Mouse (Mus musculus) lung, adult 18-20 months (tissue): Measurements from ENCODE around the gene 1700001K19Rik.
A peak's percentile ranks its signal among the peaks of the same experiment; 100 is the strongest.
"Not testable (repeated sequence)": the region's sequence is repeated elsewhere in the genome, so short reads cannot be mapped to it uniquely, and the experiment has no call there.

ENCODE experiments used
- DNase-seq, 2 experiments: peaks; one replicate each; pipeline ENCODE4 v3.0.0; 2022; ENCODE audit warnings: mixed read lengths in 2 of 2

Gene 1700001K19Rik

DNA sequence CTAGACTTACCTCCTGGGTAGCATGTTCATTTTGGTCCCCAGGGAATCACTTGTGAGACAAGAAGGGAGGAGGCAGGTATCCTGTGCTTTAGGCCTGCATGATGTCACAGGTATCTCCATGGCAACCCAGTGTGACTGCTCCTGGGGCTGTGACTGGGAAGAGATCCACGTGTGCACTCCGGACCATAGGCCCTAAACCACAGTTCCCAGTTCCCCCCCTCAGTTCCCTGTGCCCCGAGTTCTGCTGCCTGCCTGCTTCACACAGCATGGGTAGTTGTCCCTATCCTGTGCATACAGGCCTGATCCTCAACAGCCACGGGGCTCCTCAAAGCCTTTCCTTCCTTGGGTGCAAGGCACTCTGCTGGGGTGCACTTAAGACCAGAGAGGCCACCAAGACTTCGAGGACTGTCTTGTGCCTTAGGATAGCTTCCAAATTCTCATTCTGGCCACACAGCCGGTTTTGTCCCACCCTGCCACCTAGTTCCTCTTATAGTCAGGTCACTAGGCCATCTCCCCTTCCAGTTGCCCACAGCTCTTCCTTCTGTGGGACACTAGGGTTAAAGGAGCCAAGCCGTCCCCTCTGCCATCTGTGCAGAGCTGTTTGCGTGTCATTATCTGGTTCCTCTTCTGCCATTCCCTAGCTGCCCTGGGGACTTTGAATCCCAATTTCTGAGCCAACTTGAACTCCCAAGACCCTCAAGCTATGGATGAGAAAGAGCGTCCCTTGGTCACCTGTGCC is at the start of gene 1700001K19Rik:
Gene 1700001K19Rik, minus strand, starts transcription at position 59 of the 739 bp plus-strand sequence.
- no peak for DNase-seq

DNA sequence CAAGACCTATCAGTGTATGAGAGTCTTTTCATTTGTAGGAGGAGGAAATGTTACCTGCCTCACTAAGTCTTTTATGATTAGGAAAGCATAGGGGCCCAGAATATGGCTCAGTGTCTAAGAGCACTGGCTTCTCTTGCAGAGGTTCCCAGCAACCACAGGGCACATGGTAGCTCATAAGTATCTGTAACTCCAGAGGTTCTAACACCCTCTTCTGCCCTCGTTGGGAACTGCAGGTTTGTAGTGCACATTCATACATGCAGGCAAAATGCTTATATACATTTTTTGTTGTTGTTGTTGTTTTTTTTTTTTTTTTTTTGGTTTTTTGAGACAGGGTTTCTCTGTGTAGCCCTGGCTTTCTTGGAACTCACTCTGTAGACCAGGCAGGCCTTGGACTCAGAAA is 44.0 kb upstream of the 1700001K19Rik start:
- no peak for DNase-seq

DNA sequence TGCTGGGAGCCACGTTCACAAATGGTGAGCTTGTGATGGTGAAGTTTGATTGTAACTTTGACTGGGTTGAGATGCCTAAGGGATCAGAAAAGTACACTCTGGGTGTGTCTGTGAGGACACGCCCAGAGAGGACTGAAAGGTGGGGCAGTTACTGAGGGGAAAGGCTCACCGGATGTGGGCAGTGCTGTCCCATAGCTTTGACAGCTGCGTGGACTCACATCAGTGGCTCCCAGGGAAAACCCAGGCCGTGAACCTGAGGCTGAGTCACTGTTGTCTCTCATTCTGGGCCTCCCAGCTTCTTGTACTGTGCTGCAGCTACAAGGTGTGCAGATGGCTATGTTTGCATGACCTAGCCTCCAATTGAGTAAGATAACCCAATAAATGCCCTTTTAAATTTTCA is 43.1 kb upstream of the 1700001K19Rik start:
- DNase-seq: no peak

DNA sequence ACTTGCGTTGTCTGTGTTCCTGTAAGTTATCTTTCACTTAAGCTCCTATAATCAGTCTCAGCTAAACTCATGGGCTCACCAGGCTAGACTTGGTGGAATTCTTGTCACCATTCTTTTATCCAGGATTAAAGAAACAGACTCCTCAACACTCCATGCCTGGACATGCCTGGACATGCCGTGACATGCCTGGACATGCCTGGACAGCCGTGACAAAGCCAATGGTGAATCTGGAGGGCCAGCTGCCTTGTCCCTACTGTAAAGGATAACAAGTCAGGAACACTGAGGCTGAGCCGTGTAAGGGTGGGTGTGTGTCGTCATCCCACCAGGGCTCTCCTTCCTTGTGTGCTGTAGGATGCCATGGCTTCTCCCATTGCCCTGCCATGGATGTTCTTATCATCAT is 42.6 kb upstream of the 1700001K19Rik start:
- no peak for DNase-seq

DNA sequence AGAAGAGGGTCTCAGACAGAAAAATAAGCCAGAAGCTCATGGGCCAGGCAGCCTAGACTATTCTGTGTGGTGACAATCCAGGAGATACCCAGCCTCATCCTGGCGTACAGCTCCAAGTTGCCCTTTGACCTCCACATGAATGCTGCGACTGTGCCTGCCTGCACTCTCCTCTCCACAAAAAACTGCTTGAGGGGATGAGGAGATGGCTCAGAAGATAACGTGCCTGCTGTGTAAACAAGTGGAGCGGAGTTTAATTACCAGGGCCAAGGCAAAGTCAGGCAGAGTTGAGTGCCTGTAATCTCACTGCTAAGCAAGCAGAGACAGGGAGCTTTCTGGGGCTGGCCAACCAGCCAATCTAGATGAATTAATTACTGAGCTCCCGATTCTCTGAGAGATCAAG is 33.6 kb upstream of the 1700001K19Rik start:
- DNase-seq: no peak

DNA sequence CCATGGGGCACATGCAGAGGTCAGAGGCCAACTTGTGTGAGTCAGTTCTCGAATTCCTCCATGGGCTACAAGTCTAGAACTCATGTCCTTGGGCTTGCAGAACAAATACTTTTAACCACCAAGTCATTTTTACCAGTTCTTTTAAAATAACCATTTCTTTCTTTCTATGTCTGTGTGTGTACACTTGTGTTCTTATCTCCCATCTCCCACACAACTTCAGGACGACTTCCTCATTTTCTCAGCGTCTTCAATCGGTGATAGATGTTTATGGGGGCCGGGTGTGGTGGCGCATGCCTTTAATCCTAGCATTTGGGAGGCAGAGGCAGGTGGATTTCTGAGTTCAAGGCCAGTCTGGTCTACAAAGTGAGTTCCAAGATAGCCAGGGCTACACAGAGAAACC is 31.8 kb upstream of the 1700001K19Rik start:
- no peak for DNase-seq

DNA sequence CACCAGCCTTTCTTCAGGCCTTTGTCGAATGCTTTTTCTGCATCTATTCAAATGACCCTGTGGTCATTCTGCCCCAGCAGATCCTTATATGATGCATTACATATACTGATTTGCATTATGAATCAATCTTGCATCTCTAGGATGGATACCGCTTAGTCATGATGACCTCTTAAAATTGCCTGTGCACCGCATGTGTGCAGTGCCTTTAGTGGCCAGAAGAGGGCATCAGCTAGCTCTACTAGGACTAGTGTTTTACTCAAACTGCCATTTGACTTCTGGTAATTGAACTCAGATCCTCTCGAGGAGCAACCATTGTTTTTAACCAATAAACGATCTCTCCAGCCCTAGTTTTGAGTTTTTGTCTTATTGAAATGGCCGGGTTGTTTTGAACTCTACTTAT is 31.4 kb upstream of the 1700001K19Rik start:
- DNase-seq: no peak

DNA sequence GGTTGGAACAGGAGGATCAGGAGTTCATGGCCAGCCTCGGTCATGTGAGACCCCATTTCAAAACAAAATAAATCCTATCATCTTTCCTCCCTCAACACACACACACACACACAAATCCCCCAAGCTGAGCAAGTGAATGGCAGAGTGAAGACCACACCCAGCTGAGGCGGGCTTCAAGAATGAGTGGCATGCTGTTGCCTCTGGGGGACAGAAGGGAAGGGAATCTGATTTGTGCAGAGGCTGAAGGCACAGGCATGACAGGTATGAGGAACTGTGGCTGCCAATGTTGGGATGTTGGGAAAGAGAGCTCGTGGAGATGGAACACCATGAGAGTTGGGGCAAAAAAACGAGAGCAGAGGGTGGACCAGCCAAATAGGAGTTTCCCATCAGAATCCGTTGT is 28.9 kb upstream of the 1700001K19Rik start:
- no peak for DNase-seq

DNA sequence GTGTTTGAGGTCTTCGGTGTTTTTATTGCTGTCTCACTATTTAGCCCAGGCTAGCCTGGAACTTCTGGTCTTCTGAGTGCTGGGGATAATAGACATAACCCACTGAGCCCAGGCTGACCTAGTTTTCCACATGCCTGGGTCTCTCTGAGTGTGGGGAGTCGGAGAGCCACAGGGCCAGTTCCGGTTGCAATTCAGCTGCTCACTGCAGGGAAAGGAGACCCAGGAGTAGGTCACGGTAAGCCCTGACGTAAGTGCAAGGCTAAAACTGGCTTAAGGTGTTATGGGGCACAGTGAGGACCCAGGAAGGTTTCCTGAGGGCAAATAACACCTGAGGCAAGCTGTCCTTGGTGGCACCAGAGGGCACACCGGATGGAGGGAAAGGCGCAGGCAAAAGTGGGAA is 25.0 kb upstream of the 1700001K19Rik start:
- no peak for DNase-seq

DNA sequence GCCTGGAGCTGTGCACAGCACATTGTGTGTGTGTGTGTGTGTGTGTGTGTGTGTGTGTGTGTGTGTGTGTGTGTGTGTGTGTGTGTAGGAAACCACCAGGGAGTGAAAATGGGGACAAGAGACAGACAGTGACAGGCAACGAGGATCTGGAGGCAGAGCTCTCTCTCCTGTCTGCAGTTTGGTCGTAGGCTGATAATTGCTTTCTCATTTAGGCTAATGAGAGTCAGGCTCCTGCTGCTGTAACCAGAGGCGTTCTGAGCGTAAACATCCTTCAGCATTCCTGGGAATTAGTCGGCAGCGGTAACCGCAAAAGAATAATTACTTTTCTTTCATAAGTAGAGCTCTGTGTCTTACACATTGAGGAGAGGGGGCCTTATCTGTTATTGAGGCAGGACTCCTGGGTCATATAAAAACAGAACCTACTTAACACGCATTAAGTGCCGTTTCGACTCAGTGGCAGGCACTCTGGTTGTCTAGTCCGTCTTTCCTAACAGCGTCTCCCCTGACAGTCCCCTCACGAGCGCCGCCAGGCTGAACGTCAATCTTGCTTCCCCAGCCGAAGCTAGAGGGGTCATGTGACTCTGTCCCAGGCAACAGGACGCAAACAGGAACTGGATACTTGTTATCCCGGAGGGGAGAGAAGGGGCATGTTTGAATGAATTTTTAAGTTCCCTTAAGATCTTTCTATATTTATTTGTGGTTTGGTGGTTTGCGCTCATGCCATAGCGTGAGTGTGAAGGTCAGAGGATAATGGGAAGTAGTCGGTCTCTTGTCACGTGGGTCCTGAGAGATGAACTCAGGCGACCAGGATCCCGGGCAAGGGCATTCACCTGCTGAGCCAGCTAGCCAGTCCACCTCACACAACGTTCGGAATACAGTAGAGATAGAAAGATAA is 24.2 kb upstream of the 1700001K19Rik start:
- peak; percentile 78 to 79 for DNase-seq

DNA sequence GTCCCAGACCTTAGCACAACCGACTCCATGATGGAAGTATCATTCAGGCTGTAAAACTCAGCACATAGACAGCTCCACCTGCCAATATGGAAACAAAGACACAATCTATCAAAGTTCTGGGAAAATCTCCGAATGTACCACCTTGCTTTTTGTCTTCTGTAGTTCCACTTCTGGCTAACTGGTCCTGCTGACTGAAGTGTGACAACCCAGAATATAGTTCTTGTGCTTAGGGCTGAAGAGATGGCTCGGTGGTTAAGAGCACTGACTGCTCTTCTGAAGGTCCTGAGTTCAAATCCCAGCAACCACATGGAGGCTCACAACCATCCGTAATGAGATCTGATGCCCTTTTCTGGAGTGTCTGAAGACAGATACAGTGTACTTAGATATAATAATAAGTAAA is 23.0 kb upstream of the 1700001K19Rik start:
- not testable (repeated sequence) for DNase-seq

DNA sequence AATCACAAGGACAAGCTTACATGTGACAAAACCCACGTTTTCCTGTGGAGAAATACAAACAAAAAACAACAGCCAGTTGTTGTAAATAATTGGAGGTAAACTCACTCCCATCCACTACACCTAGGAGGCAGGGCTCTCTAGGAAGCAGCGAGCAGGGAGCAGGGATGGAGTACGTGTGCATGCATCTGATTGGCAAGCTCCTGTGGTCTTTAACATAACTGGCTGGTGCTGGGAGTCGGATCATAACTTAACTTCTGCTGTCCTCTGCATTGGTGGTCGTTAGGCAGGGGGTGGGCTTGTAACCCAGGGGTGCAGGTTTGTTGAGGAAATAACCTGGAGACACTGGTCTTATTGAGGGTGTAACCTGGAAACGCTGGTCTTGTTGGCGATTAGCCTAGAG is 21.3 kb upstream of the 1700001K19Rik start:
- no peak for DNase-seq

DNA sequence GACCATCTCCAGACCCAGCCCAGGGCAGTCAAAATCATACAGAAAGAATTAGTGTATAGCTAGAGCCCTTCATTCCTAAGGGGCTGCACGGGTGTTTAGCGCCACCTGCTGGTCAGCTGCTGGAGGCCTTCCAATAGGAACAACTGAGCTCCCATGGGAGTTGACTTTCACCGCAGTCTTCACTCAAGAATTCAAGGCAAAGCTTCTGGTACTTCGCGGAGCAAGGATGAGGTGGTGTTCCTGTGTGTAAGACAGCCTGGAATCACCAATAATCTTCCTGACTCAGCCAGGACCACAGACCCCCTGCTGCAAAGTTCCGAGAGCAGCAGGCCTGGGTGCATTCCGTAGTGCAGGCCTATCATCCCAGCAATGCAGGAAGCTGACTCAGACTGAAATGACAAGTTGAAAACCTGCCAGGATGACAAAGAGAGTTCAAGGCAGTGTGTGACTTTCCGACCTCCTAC is 20.6 kb upstream of the 1700001K19Rik start:
- DNase-seq: peak; percentile 84 to 87

DNA sequence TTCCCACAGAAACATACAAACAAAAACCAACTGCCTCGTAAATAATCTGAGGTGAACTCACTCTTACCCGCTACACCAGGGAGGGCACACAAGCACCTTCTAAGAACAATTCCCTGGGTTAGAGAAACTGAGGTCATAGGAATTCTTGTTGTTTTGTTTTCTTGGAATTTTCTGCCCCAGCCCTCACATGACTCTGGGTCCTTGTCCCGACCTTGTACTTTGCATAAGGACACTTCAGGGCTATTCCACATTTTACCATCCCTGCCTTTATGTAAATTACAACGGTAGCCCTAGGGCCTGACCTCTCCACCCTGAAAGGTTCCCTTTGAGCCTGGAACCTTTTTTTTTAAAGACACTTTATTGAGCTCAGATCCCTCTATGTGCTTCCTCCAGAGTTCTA is 20.1 kb upstream of the 1700001K19Rik start, which contains the start of gene Hsp90aa1:
Gene Hsp90aa1, minus strand, starts transcription at position 173 of the 400 bp plus-strand sequence.
- DNase-seq: no peak

DNA sequence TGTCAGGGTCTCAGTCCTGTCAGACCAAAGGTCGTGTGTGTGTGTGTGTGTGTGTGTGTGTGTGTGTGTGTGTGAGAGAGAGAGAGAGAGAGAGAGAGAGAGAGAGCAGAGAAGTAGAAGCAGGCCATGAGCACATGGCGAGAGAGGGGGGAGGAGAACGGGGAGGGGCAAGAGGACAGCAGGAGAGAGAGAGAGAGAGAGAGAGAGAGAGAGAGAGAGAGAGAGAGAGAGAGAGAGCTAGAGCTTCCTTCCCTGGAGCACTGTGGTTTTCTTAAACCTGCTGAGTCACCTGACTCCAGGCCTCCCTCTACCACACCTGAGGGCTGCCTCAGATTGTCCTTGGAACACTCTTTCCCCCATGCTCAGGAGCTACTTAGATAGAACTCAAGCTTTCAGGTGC is 18.9 kb upstream of the 1700001K19Rik start:
- not testable (repeated sequence) for DNase-seq

DNA sequence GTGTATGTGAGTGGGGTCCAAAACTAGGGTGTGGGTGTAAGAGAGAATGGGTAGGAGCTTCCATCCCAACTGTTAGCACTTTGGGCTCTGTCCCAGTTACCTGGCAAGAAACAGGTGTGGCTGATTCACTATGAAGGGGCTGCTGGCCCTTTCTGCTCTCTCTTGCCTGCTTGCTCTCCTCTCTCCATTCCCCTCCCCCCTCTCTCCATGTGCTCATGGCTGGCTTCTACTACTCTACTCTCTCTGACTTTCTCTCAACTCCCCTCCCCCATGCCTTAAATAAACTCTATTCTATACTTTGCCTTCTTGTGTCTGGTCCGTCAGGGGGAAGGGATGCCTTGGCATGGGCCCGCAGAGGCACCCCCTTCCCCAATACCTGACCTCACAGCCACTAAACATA is 18.3 kb upstream of the 1700001K19Rik start:
- DNase-seq: no peak

DNA sequence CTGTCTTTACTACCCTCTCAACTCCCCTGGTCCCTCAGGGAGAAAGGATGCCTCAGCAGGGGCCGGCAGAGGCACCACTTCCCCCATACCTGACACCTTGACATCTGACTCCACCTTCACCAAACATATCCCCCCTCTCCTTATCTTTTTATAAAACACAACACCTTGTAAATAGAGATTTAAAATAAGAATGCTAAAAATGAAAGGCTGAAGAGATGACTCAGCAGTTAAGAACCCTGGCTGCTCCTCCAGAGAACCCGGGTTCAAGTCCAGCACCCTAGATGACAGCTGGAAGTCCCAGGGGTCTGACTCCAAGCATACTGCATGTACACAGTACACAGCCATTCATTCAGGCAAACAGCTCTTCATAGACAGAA is 16.7 kb upstream of the 1700001K19Rik start:
- no peak for DNase-seq

DNA sequence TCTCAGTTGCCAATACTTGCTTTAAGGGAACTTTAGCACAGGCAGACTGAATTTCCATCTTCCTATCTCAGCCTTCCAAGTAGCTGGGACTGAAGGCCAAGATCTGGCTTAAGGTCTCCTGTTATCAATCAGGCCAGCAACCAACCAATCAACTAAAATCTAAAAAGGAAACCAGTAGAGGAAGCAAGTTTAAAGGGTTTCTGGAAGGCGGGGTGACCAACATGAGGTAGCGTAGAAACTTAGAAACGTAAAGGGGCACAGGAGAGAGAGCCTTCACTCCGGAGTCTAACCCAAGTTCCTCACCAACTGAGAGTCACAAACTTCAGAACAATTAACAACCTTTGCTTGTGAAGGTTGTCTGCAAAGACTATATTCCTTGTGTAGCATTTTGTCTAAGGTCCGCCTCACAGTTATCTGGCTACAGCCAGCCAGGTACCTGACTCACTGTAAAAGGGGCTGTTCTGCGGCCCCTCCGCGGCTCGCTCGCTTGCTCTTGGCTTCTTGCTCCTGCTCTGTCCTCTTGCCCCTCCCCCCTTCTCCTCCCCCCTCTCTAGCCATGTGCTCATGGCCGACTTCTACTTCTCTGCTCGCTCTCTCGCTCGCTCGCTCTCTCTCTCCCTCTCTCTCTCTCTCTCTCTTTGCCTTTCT is 16.2 kb upstream of the 1700001K19Rik start:
- no peak for DNase-seq

DNA sequence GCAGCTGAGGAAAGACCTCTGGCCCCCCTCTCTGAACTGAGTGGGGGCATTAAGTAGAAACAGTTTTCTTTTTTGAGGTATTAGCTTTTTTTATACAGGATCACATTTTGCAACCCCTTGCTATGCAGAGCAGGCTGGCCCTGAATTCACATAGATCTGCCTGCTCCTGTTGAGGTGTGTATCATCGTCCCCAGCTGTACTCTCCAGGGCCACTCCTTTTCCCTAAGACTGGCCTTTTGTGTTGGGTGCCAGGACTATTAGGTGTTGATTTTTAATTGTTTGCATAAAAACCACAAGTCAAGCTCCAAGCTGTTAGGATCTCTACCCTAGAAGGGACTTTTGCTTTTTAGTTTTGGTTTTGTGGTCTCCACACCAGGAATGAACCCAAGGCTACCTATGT is 15.7 kb upstream of the 1700001K19Rik start:
- DNase-seq: no peak

DNA sequence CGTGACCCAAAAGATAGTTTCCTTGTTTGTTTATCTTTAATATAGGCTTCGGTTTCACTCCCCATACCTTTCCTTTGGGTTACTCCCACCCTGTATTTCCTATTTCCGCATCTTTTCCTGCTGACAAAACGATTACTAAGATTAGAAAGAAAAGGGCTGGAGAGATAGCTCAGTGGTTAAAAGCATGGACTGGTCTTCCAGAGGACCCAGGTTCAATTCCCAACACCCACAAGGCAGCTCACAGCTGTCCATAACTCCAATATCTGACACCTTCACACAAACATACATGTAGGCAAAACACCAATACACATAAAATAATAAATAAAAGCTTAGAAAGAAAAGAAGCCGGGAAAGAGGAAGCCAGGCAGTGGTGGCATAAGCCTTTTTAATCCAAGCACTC is 15.0 kb upstream of the 1700001K19Rik start:
- no peak for DNase-seq

DNA sequence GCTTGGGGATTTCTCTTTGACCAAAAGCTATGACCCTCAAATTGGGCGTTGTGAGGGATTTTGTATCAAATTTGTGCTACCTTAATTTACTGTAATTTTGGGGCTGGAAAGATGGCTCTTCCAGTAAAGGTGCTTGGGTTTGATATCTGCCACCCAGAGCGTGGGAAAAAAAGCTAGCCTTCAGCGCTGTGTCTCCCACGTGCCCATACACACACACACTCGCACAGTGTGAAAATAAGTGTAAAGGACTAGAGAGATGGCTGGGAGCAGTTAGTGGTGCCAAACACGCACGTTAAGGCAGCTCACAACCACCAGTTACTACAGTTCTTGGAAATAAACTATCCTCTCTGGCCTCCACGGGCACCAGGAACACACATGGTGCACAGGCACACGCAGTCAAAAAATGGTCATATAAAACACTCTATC is 14.6 kb upstream of the 1700001K19Rik start:
- no peak for DNase-seq

DNA sequence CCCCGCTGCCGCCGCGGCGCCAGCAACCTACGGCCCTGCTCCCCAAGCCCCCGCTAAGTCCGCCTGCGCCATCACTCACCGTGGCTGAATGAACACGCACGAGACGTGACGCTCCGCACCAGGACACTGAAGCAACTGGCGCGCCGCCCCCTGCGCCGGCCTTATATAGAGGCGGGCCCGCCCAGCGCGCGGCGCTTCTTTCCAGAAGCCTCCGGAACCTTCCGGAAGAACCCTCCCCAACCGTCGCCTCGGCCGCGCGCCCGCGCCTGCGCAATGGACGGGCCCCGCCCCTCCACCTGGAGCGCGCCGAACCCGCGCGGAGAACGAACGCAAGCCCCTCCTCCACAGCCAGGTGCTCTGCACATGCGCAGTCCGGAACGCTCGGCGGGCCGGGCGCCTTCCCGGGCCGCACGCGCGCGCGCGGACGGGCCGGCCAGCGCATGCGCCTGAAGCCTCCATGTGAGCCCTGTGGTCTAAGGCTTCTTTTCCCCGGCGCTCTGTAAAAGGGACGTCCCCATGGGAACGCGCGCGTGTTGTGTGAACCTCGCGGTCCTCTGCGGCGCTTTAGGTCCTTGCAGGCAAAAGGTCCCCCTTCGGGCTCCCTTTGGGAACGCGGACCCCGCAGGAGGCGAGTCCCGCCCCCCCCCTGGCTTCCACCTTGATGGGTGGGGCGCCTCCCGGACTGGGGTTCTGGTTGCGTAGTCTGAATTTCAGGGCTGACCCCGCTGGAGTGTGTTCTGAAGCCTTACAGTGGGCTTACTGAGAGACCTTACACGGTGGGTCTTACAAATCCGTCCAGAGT is 14.0 kb upstream of the 1700001K19Rik start:
- DNase-seq: peak; percentile 95 to 98
